Mouse (Mus musculus) lung, adult 2 months (tissue): ENCODE measurements around the gene Myog. TPM values are rescaled to one million over a fixed set of nuclear protein-coding genes. Genes with fewer than 3 reads are reported as not detected.

Experiments
- DNase-seq: peaks from one replicate; pipeline ENCODE4 v3.0.0; 2022
- H3K4me1 ChIP-seq: fragments of 200-500 bp; 2 replicates; pipeline ENCODE4 v1.6.1; 2011; ENCODE audit warnings: low read length; ENCODE audit not compliant: control insufficient read depth, insufficient read depth
- H3K4me3 ChIP-seq: fragments of 200-500 bp; replicated peaks from 2 replicates; pipeline ENCODE3; 2011; ENCODE audit warnings: low read depth, mild to moderate bottlenecking, control low read depth, low read length; ENCODE audit errors: extremely low read depth
- CTCF ChIP-seq: fragments of 200-500 bp; IDR thresholded peaks from 2 replicates; pipeline ENCODE4 v1.5.1; 2011; ENCODE audit warnings: mild to moderate bottlenecking, low read length, control low read depth; ENCODE audit not compliant: insufficient read depth
- POLR2A ChIP-seq: fragments of 200-500 bp; IDR thresholded peaks from 2 replicates; pipeline ENCODE4 v1.6.1; 2011; ENCODE audit warnings: low read depth, mild to moderate bottlenecking, control low read depth, low read length, borderline replicate concordance; ENCODE audit errors: extremely low read depth
- WGBS: fragments of 180-500 bp; shearing (Covaris S2); methylation state at CpG from one replicate; pipeline ENCODE4 v1.1.7; 2018; 5-methylcytosine and 5-hydroxymethylcytosine counted together
- polyA plus RNA-seq: library from polyadenylated mRNA; depleted of rRNA; stranded (reverse); fragments of >200 nt; gene quantifications from 2 replicates; pipeline ENCODE4 v1.2.3, GENCODE M21; 2012; rRNA removed

The Myog gene
- polyA plus RNA-seq, 1 experiment = 1.7 TPM

DNA sequence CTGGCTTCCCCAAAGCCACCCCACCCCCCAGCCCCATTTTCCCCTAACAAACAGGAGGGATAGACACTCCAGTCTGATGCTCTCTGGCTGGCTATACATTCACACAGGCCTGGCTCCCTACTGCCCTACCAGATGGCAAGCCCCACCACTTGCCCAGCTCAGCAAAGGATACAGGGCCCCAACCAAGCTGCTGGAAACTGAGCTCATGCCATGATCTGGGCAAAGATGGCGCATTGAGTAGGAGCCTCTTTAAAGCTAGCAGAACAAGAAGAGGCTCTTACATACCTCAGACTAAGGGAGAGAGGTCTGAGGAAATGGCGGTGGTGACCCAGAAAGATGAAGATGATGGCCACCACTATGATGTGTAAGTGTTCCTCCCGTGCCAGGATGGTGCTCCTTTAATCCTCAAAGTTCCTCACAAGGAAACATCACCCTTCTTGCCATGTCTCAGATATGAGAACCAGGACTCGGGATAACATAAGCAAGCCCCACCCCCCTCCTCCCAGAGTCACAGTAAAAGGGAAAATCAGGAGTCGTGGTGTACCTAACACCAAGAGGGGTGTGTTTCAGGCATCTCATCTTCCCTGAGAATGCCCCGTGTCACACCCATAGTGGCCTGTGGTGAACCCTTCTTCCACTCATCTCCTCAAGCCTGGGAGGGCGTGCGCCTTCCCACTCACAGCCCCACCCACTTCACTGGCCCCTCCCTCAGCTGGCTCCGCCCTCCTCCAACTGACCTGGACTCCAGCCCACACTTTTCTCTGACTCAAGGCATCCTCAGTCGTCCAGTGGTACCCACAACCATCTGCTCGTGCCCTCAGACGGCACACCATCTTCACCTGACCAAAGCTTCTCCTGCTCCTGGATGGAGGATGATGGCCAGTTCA is 46.4 kb downstream of the Myog start:
- Histone ChIP-seq H3K4me3 (no peak overlapping the region), H3K4me1 (no peaks in the 10 kb centered on the region)
- no peak for DNase-seq
- TF ChIP-seq POLR2A (no peak), CTCF (no peak)
- WGBS = 80% methylated on average over 12 of the region's 12 CpGs

GRCm38 (mm10) chr1:134336958-134337710 is 47.3 kb downstream of the Myog start:
- H3K4me3 ChIP-seq = no peak overlapping the region
- WGBS = 52% methylated on average over 11 of the region's 11 CpGs
- DNase-seq = no peak
- TF ChIP-seq POLR2A (no peak), CTCF (no peak)
- no peaks in the 10 kb centered on the region for H3K4me1 ChIP-seq

GRCm38 (mm10) chr1:134339162-134339561 is 49.4 kb downstream of the Myog start:
- 90% methylated on average over 7 of the region's 7 CpGs for WGBS
- TF ChIP-seq POLR2A (no peak), CTCF (no peak)

DNA sequence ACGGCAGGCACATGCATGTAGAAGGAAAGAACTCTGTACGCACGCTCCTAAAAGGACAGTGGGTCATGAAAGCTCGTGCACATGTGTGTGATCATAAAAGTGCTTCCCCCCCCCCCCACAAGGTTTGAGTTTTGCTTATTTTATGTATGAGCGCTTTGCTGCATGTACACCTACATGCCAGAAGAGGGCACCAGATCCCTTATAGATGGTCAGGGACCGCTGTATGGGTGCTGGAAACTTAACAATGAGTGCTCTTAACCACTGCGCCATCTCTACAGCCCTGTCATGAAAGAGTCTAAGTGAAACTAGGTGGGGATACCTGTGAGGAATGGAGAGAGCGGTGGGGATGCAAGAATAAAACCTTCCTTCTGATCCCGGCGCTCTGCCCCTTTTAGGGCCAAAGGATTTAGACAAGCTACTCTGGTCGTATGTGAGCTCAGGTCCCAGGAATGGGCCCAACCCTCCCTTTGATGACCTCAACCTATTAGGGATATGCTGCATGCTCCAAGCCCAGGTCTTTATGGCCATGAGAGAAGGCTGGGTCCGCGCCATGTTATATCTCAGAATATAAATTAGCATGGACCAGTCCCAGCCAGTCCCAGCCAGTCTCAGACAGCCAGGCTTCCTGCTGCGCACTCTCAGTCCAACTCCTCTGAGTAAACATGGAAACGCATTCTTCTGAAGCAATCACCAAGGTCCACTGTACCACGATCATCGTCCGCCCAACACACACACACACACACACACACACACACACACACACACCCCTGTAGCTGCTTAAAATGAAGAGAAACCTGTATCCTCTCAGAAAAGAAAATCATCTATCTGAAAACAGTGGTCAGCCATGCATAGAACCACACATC is 50.2 kb downstream of the Myog start:
- H3K4me3 ChIP-seq = no peak overlapping the region
- WGBS = 94% methylated on average over 18 of the region's 18 CpGs
- TF ChIP-seq CTCF = no peak
- TF ChIP-seq POLR2A = no peak
- DNase-seq = no peak
- no peaks in the 10 kb centered on the region for H3K4me1 ChIP-seq

More at GRCm38 (mm10) chr1:134339162-134339561, 49.4 kb downstream of the Myog start:
- H3K4me1 ChIP-seq = no peaks in the 10 kb centered on the region
- no peak for DNase-seq
- H3K4me3 ChIP-seq = no peak overlapping the region

DNA sequence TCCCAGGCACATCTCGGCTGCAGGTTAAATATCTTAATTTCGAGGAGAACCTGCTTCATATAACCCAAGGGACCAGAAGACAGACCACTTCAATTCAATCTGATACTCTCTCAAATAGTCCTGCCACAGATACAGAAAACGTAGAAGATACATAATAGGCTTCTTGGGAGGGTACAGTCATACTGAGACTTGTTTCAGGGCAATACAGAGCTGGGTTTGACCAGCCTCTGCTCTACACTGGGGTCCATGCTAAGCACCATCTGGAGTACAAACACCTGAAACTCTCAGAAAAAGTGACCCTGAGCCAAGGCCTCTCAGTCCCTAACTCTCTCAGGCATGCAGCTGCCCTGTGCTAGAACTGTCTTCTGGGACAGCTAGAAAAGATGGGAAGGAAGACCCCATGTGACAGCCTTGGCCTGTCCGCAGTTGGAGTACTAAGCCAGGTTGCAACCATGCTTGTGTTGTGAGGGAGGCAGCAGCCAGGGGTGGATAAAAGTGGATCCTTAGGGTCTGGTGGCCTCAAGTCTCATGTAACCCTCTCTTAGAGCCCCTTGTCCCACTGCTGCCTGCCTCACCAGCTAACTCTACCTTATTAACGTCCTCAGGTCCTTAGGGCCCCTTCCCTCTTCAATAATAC is 52.0 kb downstream of the Myog start:
- TF ChIP-seq POLR2A (no peak), CTCF (no peak)
- WGBS = 82% methylated on average over 5 of the region's 5 CpGs
- no peak overlapping the region for H3K4me3 ChIP-seq
- no peak for DNase-seq
- no peaks in the 10 kb centered on the region for H3K4me1 ChIP-seq

Other genes starting within 250 kb of the Myog start
- 75.9 and 109 TPM in 2 replicates for gene Btg2, start 210.9 kb upstream of the Myog start, polyA plus RNA-seq
- 14.1 TPM in 1 of 2 replicates, not detected in the other for gene Chit1, start 178.7 kb upstream of the Myog start, polyA plus RNA-seq
- gene Chil1, start 107.8 kb upstream of the Myog start, polyA plus RNA-seq = 1,144 and 1,277 TPM in 2 replicates
- 0.14 and 7.7 TPM in 2 replicates for gene Mybph, start 96.5 kb upstream of the Myog start, polyA plus RNA-seq
- gene Adora1, start 54.6 kb upstream of the Myog start, polyA plus RNA-seq = 7.6 and 9.1 TPM in 2 replicates
- gene Ppfia4, start 42.9 kb downstream of the Myog start, polyA plus RNA-seq = 7.9 and 11.3 TPM in 2 replicates
- gene Tmem183a, start 72.0 kb downstream of the Myog start, polyA plus RNA-seq = 44.9 and 71.8 TPM in 2 replicates
- gene 4933406M09Rik, start 96.0 kb downstream of the Myog start, polyA plus RNA-seq = not detected in 2 replicates
- gene Cyb5r1, start 115.6 kb downstream of the Myog start, polyA plus RNA-seq = 41.6 and 59.5 TPM in 2 replicates
- 134 and 155 TPM in 2 replicates for gene Adipor1, start 125.4 kb downstream of the Myog start, polyA plus RNA-seq
- 5.4 and 8.5 TPM in 2 replicates for gene Klhl12, start 165.5 kb downstream of the Myog start, polyA plus RNA-seq
- gene Rabif, start 204.7 kb downstream of the Myog start, polyA plus RNA-seq = 11.2 and 15.5 TPM in 2 replicates